Mouse (Mus musculus) left cerebral cortex, adult 2 months (tissue): ENCODE data around the gene Mki67. TPM values are rescaled to one million over a fixed set of nuclear protein-coding genes. Genes with fewer than 3 reads are reported as not detected.
A peak's percentile ranks its signal among the peaks of the same experiment; 100 is the strongest.

Experiments used
- DNase-seq, 2 experiments: peaks; one replicate each; pipeline ENCODE4 v3.0.0; 2021 to 2022; ENCODE audit warnings: low spot score in 2 of 2, mixed read lengths in 1 of 2; ENCODE audit errors: extremely low spot score in 1 of 2
- H3K27ac ChIP-seq: fragments of 200-600 bp; 2 replicates; pipeline ENCODE4 v1.8.1; 2022
- H3K4me3 ChIP-seq: fragments of 200-600 bp; 2 replicates; pipeline ENCODE4 v1.8.1; 2022
- CTCF ChIP-seq: fragments of 200-600 bp; IDR thresholded peaks from 2 replicates; pipeline ENCODE4 v1.8.1; 2022; ENCODE audit warnings: antibody characterized with exemption, mild to moderate bottlenecking, moderate library complexity
- intact Hi-C: fragments of 180-260 bp; cut with DNase I; formaldehyde crosslinking; loops from one replicate; pipeline ENCODE4 v1.15.1; 2025
- long read RNA-seq, 2 experiments: library from polyadenylated mRNA; stranded (forward); transcript quantifications; one replicate each; pipeline ENCODE4 v2.0.0; 2021; ENCODE audit warnings: borderline mapping rate in 2 of 2
- total RNA-seq, 2 experiments: library from RNA; stranded (reverse); gene quantifications; 2 replicates each; pipeline ENCODE4 v1.2.3; 2021

Gene Mki67
- total RNA-seq = under 1 TPM; 0.35 to 0.41 TPM
- long read RNA-seq, experiment 1, partial matches to known transcripts = 0 of 1 reads
- long read RNA-seq, experiment 1, other reads (novel, unspliced or antisense) = 1 of 1 reads
- long read RNA-seq, experiment 2 = 0 reads

- H3K27ac ChIP-seq = peak within 1 kb of the TSS; percentile 17; the same call in 1 of the 2 replicates
- no peak for TF ChIP-seq CTCF
- peak within 1 kb of the TSS; percentile 56 for H3K4me3 ChIP-seq
- DNase-seq = no peak
- intact Hi-C loops = no loop called here
Measured at GRCm38 (mm10) chr7:135715642-135716444, at the start of gene Mki67. Gene Mki67 (minus strand): TSS chr7:135716361.

- no peak for TF ChIP-seq CTCF
- no peak for DNase-seq
- Histone ChIP-seq H3K4me3 (no peak overlapping the region), H3K27ac (no peak overlapping the region)
- intact Hi-C loops = no loop called here
Measured at GRCm38 (mm10) chr7:135763311-135763710, 47.1 kb upstream of the Mki67 start.

- intact Hi-C loops = no loop called here
- no peak for DNase-seq
- H3K4me3 ChIP-seq = no peak overlapping the region
- no peak overlapping the region for H3K27ac ChIP-seq
- TF ChIP-seq CTCF = no peak
Measured at GRCm38 (mm10) chr7:135758754-135759510, 42.8 kb upstream of the Mki67 start.

- Histone ChIP-seq H3K4me3 (no peak overlapping the region), H3K27ac (no peak overlapping the region)
- TF ChIP-seq CTCF = no peak
- intact Hi-C loops = no loop called here
- no peak for DNase-seq
Measured at GRCm38 (mm10) chr7:135758171-135758570, 42.0 kb upstream of the Mki67 start.

- no peak for TF ChIP-seq CTCF
- no peak overlapping the region for H3K4me3 ChIP-seq
- intact Hi-C loops = no loop called here
- no peak overlapping the region for H3K27ac ChIP-seq
- DNase-seq = no peak
Measured at GRCm38 (mm10) chr7:135756984-135757586, 40.9 kb upstream of the Mki67 start.

- Histone ChIP-seq H3K4me3 (no peak overlapping the region), H3K27ac (no peak overlapping the region)
- TF ChIP-seq CTCF = no peak
- intact Hi-C loops = no loop called here
- DNase-seq = no peak
Measured at GRCm38 (mm10) chr7:135748986-135749385, 32.8 kb upstream of the Mki67 start.

GRCm38 (mm10) chr7:135747072-135747471 lies 30.9 kb upstream of the Mki67 start:
- H3K27ac ChIP-seq = no peak overlapping the region
- H3K4me3 ChIP-seq = no peak overlapping the region
- intact Hi-C loops = no loop called here
- no peak for TF ChIP-seq CTCF
- DNase-seq = no peak

- intact Hi-C loops = no loop called here
- no peak for TF ChIP-seq CTCF
Measured at GRCm38 (mm10) chr7:135746528-135746927, 30.4 kb upstream of the Mki67 start.

GRCm38 (mm10) chr7:135745091-135745490 lies 28.9 kb upstream of the Mki67 start:
- Histone ChIP-seq H3K27ac (no peak overlapping the region), H3K4me3 (no peak overlapping the region)
- no peak for TF ChIP-seq CTCF
- intact Hi-C loops = no loop called here
- DNase-seq = no peak

More at GRCm38 (mm10) chr7:135746528-135746927, 30.4 kb upstream of the Mki67 start:
- Histone ChIP-seq H3K4me3 (no peak overlapping the region), H3K27ac (no peak overlapping the region)
- no peak for DNase-seq

- no peak for TF ChIP-seq CTCF
Measured at GRCm38 (mm10) chr7:135740453-135740852, 24.3 kb upstream of the Mki67 start.

GRCm38 (mm10) chr7:135736581-135736886 lies 20.4 kb upstream of the Mki67 start:
- Histone ChIP-seq H3K27ac (no peak overlapping the region), H3K4me3 (no peak overlapping the region)
- TF ChIP-seq CTCF = no peak
- intact Hi-C loops = loop anchor here (5.0 to 10.0 kb wide), 4 partner anchors 54 to 332 kb away; partner anchors contain the start of gene Ptpre
- no peak for DNase-seq

More at GRCm38 (mm10) chr7:135740453-135740852, 24.3 kb upstream of the Mki67 start:
- intact Hi-C loops = no loop called here
- H3K4me3 ChIP-seq = no peak overlapping the region
- no peak overlapping the region for H3K27ac ChIP-seq
- DNase-seq = no peak
